Mouse (Mus musculus): ENCODE data around the gene Fam19a1.
"Not testable (repeated sequence)": the region's sequence is repeated elsewhere in the genome, so short reads cannot be mapped to it uniquely, and the experiment has no call there.

Fam19a1 gene

DNA sequence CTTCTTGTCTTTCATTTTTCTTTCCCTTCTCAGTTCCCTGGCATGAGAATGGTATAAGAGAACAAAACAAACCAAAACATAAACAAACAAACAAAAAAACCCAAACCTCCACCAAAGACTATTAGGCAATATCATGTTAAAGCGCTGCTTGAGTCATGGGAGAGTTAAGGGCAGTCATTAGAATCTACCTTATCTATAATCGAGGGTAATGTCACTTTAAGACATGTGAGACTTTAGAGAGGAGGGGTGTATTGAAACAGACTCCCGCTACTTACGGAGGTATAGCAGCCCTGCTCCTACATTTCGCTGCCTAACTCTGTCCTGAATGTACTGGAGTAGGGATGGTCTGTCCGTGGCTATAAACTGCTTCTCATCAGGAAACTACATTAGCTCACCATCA lies at the start of gene Fam19a1:
TSS of gene Fam19a1 (plus strand) at position 301 of the 400 bp plus-strand sequence.
- no peak for DNase-seq

DNA sequence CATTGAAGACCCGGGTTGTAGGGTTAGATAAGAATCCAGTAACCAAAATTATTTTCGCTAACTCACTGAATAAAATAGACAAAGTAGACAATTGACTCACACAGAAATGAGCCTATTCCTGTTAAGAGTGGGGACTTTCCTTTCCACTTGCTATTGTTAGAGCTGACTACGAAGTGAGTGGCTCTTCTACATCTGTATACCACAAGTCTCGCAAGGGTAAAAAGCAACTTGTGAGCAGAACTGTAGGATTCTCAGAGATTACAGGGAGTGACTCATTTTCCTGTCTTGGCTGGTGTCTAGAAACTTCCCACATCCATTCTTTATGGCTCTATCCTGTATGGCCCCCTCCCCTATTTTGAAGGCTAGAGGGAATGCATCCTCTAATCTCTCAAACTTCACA lies 41.9 kb upstream of the Fam19a1 start:
- DNase-seq: no peak

DNA sequence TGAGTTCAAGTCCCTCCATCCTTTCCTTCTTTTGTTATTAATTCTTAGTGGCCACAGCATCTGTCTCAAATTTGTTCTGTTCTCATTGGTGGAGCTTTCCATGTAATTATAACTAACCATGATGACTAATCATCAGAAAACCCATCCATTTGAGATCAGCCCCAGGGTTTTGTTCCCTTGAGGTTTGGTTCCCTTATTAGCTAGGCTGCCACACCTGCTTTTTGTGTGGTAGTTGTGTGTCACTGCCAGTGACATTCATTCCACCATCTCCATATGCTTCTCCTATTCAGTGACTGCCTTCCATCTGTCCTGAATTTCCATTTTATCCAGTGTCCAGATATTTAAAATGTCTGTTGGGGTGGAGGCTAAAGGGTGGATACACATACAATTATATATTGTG lies 41.4 kb upstream of the Fam19a1 start:
- DNase-seq: no peak

DNA sequence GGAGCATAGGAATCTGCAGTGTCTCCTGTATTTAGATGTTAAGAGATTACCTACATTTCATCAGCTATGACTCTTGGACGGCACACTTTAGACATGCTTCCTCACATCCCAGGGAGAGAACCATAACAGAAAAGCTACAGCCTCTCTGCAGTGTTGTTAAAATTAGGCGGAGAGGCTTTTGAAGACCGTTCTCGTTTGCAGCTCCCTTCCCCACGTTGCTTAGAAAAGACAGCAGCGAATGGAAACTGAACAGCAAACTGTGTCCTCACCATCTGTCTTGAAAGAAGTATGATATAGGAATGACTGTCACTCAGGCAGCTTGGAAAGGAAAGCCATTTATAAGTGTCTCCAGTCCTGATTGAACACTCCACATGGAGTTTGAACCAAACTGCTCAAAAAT lies 23.0 kb upstream of the Fam19a1 start:
- DNase-seq: no peak

DNA sequence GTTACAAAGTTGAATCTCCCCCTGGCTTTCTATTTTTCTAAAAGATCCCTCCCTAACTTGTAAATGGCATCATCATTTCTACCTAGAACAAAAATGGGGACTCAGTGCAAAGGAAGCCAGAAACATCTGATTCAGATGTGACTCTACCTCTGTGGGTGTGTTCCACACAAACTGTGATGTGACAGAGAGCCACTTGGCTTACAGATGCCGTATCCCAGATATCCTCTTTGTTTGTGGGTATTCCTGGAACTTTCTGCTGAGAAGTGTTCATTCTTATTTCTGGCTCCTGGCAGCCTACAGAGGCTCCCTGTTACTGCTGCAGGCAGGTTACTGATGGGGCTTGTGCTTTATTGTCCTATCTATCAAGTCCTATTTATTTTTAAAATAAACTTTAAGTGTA lies 19.2 kb upstream of the Fam19a1 start:
- DNase-seq: no peak

DNA sequence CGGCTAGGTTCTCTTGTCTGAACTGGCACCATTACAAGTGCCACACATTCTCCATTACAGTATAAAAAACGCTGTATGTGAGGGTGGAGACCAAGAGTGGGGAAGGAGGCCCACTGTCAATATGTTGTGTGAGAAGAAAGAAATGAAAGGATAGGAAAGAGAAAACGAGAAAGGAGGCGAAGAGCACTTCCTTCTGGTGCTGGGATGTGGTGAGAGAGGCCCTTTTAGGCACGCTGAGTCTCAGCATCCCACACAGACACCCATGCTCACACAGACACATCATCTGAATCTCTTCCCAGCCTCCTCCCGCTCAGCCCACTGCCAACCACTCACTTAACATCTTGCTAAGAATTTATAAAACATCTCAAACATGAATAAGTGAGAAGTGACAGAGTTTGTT lies 14.7 kb upstream of the Fam19a1 start:
- DNase-seq: no peak

DNA sequence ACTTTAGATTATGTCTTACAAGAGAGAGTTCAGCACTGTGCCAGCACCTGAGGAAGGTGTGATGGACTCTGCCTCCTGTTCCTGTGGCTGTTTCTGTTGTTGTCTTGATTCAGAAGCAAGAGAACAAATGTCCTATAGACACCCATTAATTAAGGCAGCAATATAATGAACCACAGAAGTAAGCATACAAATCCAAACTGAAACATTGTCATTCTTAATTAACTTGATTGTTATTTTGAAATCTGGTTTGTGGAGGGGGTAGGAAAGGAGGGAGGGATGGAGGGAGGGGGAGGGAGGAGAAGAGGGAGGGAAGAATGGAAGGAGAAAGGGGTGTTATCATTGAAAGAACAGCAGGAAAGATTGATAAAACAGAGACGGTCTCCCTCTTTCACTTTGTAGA lies 1.3 kb upstream of the Fam19a1 start:
- DNase-seq: no peak

DNA sequence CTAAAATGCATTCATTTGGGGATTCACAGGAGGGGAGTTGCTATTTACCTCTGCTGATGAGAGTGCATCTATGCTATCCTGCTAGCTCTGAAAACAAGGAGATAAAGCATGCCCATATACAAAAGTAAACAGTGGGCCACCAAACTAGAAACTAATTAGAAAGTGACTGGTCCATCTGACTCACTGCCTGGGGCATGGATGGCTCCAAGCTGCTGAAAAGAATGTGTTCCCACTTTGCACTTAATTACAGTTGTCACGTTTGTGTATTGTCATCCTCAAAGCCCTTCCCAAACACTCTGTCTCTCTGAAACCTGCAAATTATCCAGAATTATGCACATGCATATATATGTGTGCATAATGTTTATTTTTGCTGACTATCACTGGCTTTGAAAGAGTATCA lies 1.2 kb downstream of the Fam19a1 start:
- no peak for DNase-seq

DNA sequence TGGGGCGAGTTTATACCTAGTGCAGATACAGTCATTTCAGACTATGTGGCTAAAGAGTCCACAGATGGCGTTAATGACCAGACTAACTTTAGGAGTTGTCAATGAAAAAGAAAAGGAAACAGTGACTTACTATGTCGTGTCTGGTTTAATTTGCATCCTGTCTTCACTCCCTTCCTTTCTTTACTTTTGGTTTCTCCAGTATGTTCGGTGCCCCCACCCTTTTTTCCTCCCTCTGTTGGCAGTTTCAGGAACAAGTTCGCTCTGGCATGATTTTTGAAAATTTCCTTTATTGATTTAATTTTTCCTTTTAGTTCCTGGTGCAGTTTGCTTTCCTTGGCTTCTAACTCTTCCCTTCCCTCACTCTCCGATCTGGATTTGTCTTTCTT lies 3.2 kb downstream of the Fam19a1 start:
- peak; percentile 9 for DNase-seq

DNA sequence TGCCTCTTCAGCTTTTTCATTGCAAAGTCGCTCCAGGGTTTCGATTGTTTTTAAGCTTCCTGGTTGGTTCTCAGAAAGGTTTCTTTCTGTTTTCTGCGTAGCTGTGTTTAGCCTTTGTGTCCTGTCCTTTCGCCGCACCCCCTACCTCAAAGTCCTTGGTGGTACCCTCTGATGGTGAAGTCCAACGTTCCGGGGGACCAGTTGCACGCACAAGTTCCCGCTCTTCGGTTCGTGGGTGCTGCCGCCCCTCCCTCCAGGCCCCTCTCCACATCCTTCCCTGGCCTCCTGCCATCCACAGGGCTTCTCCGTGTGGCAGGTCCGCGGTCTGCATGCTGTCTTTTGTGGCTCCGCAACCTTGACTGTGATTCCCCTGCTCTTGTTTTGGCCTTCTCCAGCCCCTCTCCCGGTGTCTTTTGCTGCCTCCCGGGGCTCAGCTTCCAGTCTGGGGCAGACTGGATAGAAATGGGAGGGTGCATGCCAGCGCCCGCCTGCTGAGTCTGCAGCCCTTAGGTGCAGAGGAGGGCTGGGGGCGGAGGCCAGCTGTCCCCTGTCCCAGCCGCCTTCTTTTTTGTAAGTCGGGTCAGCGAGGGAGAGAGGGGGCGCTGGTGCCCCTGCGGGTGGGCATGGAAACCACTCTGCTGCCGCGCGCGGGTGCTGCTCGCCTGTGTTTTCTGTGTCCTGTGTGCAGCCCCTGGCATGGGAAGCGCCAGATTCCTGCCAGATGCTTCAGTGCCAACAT lies 3.7 kb downstream of the Fam19a1 start:
- peak; percentile 29 for DNase-seq

DNA sequence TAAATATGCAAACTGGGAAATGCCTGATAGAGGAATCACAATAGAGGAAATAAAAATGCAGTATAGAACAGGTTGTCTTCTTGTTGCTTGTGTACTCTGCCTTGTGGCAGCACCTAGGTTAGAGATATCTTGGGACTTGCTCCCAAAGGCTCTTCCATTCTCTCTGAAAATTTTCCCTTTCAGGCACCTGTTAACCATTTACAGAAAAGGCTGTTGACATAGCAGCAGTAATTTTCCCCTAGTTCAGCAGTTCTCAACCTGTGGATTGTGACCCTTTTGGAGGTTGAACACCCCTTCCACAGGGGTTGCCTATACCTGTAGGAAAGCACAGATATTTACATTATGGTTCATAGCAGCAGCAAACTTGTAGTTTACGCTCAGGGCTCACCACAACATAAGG lies 30.4 kb downstream of the Fam19a1 start:
- DNase-seq: no peak

DNA sequence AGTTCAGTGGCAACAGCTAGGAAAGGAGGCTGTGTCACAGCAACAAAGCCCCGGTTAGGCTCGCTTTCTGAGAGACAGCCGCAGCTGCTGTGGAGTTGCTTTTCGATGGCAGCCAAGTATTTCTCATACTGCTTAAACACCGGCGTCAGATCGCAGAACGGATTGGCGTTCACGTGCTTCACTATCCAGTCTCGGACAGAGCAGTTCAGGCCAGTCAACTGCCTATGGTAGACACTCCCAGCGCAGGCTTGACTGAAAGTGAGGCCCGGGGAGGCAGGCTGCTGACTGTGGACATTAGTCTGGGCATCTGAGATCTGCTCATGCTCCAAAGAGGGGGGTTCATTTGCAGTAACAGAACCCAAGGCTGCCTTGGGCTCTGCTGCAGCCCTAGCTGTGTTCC lies 52.4 kb downstream of the Fam19a1 start:
- no peak for DNase-seq

DNA sequence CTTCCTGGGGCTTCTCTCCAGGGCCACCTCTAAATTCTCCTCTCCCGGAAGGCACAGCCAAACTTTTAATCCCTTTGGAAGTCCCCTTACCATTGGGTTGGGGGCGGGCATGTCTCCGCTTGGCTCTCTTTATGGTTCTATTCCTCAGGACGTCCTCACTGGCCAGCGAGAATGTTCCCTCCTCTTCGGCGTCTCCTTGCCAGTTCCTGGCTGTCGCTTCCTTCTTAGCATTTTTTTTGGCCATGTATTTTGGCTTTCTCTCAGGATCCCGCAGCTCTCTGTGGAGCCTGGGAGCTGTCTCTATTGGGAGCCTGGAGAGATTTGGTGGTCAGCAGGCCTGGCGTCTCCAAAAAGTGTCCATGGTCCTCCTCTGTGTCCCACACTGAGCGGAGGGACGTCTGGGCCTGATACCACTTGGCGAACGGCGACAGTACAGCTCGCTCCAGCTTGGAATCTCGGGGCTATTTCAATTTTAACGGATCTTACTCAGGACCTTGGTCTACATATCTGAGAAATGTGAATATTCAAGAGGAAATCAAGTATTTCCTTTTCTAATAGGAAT lies 52.9 kb downstream of the Fam19a1 start, which contains the start of gene 1700123L14Rik:
TSS of gene 1700123L14Rik (minus strand) at position 426 of the 562 bp plus-strand sequence.
- no peak for DNase-seq

DNA sequence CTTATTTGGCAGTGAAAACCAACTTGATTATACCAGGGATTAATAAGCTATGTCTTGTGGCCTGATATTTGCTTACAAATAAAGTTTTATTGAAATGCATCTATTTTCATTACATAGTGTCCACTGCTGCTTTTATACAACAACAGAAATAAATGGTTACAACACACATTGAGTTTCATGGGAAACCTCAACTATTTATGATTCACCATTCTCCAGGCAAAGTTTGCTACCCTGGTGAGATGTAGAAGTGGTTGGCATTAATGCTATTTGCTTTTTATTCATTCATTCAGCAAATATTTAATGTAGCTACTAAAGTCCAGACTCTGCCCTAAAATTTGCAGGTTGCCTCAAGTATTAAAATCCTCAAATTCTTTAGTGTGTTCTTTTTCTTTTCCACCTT lies 54.1 kb downstream of the Fam19a1 start:
- no peak for DNase-seq

DNA sequence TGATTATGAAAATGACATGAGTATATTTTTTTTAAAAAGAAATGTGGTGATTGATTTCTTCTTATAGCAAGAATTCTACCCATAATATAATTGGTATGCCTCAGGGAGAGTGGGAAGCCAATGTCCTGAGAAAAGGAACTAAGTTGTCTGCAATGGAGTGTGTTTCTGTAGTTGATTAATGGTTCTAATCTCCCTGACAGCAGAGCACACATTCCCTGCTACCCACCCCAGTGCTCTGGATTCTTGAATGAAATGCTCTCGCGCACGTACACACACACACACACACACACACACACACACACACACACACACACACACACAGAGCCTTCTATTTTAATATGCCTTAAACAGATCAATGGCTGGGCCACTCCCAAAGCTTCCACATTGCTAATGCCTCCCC lies 60.7 kb downstream of the Fam19a1 start:
- no peak for DNase-seq

DNA sequence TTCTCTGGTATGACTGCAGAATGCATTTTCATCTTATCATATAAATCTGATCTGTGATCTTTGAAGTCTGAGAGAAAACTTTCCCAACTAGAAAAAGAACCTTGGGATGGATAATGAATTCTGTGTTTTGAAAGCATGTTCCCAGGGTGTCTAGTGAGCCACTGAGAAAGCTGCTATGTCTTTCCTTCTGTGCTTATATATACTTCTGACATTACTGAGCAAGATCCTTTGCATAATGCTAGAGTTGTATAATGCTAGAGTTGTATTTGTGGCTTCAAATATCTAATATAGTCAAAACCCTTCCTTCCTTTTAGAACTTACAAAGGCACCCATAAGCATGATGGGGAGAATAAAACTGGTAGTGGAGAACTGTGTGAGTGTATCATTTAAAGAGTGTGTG lies 65.6 kb downstream of the Fam19a1 start:
- DNase-seq: no peak

DNA sequence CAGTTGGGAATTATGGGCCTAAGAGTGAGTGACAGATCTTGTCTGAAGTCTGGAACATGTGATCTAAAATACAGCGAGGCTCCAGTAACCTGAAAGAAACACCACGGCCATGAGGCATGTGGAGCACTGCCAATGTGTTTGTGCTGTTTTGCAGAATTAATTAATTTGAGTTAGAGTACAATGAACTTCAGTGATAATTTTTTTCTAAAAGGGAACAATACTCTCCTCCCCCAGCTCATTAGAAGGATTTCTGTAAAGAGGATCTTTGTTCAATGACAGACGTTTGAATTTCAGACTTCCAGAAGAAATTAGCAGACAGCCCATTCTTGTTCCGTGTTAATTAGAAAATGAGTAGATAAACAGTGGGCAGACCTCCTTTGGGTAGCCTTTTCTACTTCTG lies 70.4 kb downstream of the Fam19a1 start:
- DNase-seq: no peak

DNA sequence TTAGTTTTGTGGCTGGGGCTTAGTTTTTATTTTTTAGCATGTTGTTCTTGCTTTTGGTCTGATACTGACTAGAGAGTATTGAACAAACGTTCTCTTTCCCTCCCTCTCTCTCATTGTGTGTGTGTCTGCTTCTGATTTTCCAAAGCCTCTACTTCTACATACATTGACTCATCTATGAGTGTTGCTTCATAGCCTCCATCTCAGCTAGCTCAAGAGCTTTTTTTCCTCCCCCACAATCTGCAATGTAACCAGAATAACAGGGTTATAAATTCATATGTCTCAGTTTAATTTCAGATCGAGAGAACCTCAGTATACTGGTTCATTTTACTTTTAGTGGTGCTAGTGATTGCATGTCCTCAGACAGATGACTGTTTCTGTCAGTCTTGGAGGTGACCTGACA lies 73.6 kb downstream of the Fam19a1 start:
- no peak for DNase-seq

DNA sequence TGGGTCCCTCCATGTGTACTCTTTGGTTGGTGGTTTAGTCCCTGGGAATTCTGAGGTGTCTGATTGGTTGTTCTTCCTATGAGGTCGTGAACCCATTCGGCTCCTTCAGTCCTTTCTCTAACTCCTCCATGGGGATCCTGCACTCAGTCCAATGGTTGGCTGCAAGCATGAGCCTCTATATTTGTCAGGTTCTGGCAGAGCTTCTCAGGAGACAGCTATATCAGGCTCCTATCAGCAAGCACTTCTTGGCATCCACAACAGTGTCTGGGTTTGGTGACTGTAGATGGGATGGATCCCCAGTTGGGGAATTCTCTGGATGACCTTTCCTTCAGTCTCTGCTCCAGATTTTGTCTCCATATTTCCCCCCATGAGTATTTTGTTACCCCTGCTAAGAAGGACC lies 86.0 kb downstream of the Fam19a1 start:
- DNase-seq: not testable (repeated sequence)

DNA sequence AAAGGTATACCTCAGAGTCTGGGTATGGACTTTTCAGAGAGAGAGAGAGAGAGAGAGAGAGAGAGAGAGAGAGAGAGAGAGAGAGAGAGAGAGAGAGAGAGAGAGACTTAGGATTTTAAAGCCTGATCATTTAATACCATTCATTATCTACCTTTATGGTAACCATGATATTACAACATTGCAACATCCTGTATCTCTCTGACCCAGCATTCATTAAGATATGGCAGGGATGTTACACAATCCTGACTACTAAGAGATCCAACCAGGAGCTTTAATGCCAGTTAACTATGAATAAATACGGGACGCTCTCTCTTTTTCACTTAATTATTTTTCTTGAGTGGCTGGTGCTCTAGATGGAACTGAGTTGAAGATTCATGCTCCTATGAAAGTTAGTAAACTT lies 92.4 kb downstream of the Fam19a1 start:
- DNase-seq: no peak

DNA sequence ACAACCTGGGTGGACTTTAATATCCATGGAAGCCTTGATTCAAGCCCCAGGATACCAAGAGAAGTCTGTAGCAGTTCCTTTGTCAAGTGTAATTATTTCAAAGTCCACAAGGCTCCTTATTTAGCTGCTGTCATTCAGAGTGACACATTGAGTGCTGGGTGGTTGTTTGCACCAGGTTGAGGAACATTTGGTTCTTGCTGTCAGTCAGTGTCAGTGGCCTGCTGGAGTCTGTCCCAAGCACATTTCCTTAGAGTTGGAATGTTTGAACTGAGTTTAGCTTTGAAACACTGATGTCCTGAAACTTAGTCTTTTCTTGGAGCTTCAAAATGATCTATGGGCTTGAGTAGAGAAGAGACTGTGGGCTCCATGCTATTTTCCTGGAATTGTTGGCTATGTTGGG lies 121.9 kb downstream of the Fam19a1 start:
- DNase-seq: peak; percentile 73

DNA sequence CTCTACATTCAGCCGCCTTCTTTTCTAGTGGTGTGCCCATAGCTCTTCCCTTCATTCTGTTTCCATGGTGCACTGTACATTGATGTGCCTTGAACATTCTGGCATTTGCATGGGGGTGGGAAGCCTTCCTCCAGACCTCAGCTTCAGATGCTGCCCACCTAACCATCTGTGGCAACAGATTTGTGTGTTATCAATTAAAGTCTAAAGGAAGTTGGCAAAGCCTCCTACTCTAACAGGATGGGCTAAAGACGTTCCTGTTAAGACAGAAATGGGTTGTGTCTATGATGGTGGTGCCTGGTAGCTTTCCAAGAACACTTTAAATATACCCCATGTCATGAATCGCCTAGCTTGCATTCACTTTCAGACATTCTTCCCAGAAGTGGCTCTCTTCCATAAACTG lies 131.4 kb downstream of the Fam19a1 start:
- no peak for DNase-seq

DNA sequence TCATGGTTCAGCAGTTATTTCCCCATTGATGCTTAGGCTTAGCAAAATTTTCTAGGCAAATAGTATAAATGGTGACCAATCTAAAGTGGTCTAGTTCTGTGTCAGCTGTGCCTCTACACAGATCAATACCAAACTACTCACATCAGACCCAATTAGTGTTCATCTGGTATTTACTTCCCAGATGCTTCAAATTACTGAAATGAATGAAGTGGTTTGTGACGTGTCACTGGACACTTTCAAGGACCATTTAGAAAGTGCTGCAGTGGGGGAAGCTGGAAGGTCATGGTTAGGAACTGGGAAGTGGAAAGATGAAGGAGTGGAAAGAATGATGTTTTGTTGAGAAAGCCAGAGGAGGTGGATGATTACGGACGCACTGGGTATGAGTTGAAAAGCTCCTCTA lies 139.0 kb downstream of the Fam19a1 start:
- no peak for DNase-seq

DNA sequence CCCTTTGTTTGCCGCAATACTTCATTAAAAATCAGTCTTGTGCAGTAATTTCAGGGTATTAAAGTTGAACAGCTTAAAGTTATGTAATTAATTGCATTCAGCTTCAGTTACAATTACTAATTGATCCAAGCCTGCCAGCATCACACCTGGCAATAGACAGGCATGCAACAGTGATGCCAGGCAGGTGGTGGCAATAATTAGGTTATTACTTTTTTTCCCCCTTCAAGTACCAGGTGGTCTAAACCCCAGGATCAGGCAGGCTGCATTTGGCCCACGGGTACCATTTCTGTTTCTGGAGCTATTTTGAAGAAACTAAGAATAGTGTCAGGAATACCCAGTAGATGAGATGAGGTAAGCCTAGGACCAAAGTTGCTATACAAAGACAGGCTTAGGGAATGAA lies 141.9 kb downstream of the Fam19a1 start:
- no peak for DNase-seq

DNA sequence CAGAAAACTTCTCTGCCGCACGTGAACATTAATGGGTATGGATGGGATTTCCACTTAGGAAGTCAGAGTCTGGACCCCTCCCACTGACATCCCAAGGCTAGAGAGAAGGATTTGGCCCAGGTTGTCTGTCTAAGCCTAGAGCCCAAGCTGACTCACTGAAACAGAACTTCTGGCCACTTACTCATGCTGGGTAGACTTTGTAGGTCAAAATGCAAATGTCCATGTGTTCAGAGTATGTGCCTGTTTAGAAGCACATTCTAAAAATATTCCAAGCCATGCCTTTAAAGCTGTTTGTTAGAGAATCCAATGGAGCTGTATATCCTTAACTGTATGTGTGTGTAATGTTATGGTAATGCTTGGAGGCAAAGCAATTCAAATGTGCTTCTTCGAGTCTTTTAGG lies 145.7 kb downstream of the Fam19a1 start:
- DNase-seq: no peak

Measured in lung, postnatal 36 days (tissue).